Mouse (Mus musculus): Measurements from ENCODE around the gene Pdcd1lg2.

Pdcd1lg2 gene

GRCm38 (mm10) chr19:29418661-29419115 is 8.0 kb downstream of the Pdcd1lg2 start:
- DNase-seq (ENCODE audit: low spot score): no peak

DNA sequence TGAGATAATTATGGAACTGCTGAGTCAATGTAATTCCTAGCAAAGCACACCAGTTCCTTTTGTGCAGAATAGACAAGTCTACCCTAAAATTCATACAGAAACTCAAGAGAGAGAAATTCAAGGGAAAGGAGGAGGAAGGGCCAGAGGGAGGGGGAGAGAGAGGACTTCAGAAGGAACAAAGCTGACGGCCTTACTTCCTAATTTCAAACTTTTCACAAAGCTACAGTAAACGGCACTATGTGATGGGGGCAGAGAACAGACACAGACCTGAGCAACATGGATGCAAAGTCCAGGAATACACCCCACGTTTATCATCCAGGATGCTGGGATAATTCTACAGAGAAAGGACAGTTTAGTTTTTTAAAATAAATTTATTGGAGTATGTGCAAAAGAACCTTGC is 8.8 kb downstream of the Pdcd1lg2 start:
- no peak for DNase-seq (ENCODE audit: low spot score)

DNA sequence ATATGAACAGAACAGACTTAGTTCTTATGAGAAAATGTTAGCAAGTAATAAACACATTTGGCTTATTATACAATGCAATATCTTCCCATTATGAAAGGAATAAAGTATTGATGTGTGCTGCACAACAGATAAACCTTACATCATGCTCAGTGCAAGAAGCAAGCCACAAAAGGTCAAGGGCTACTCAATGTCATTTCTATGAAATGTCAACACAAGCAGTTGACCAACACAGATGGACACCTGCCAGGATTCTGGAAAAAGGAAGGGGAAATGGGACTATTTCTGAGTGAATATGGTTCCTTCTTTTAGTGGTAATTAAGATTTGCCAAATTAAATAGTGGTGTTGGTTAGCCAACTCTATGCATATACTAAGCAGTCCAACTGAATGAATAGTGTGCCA is 9.2 kb downstream of the Pdcd1lg2 start:
- no peak for DNase-seq (ENCODE audit: low spot score)

DNA sequence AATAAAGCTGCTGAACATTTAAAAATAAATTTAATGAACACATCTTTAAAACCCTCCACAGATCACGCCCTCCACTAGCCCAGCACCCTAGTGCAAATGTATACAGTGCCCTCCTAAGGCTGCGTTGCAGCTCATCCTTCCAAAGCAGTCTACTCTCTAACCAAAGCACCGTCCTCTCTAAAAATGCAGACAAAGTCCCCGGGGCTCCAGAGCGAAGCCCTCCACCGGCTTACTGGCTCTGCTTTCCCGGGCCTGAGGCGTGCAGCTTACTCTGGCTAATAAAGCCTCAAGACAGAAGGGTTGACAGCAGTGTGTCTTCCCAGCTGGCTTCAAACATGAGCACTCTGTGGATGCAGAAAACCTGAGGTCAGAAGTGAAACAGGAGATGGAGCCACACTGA is 9.7 kb downstream of the Pdcd1lg2 start:
- DNase-seq (ENCODE audit: low spot score): no peak

- DNase-seq (ENCODE audit: low spot score): no peak
Observed at GRCm38 (mm10) chr19:29422013-29422645, 11.4 kb downstream of the Pdcd1lg2 start.

DNA sequence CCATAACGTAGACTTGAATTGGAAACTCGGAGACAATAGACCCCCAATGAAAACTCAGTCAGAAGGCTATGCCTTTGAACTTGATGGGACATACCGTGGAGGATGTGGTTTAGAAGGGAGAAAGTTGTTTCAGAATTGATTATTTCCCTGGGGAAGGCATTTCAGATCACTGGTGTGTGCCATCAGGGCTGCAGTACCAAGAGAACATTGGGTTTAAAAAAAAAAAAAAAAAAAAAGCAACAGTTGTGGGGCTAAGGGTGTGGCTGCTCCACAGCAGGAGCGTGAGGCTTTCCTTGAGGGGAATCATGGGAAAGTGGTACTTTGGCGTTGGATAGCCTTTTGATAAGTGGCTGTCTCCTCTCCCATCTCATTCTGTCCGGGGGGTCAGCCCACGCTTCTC is 12.1 kb downstream of the Pdcd1lg2 start:
- no peak for DNase-seq (ENCODE audit: low spot score)

GRCm38 (mm10) chr19:29430516-29430915 is 19.8 kb downstream of the Pdcd1lg2 start:
- DNase-seq (ENCODE audit: low spot score): no peak

GRCm38 (mm10) chr19:29430953-29431352 is 20.2 kb downstream of the Pdcd1lg2 start:
- no peak for DNase-seq (ENCODE audit: low spot score)

DNA sequence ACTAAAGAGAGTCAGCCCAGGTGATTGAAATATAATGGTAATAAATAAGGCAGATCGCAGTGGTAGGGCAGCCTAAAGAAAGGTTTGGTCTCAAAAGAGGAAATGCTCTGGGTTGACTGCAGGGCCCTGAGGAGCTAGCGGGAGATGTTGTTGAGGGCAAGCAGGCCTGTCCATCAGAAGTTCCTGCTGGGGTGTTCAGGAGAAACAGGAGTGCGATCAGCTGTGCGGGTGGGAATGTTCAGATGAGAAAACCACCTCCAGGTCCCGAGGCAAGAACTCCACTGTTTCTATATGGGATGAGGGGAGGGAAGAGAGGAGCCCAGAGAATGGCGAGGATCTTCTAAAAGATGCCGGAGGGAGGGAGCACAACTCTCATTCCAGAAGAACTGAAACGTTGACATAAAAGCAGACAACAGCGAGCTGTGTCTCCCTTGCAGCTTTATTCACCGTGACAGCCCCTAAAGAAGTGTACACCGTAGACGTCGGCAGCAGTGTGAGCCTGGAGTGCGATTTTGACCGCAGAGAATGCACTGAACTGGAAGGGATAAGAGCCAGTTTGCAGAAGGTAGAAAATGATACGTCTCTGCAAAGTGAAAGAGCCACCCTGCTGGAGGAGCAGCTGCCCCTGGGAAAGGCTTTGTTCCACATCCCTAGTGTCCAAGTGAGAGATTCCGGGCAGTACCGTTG is 26.2 kb downstream of the Pdcd1lg2 start:
- no peak for DNase-seq (ENCODE audit: low spot score)

DNA sequence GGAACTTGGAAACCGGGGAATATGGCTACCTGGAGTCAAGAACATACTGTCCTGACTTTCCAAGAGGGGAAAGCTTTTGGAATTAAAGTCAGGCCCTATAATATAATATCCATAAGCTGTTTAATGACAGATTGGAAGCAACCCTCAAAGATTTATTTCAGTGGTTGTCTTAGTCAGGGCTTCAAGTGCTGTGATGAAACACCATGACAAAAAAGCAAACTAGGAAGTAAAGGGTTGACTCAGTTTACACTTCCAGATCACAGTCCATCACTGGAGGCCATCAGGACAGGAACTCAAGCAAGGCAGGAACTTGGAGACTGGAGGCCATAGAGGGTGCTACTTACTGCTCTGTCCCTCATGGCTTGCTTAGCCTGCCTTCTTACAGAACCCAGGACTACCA is 27.1 kb downstream of the Pdcd1lg2 start:
- no peak for DNase-seq (ENCODE audit: low spot score)

DNA sequence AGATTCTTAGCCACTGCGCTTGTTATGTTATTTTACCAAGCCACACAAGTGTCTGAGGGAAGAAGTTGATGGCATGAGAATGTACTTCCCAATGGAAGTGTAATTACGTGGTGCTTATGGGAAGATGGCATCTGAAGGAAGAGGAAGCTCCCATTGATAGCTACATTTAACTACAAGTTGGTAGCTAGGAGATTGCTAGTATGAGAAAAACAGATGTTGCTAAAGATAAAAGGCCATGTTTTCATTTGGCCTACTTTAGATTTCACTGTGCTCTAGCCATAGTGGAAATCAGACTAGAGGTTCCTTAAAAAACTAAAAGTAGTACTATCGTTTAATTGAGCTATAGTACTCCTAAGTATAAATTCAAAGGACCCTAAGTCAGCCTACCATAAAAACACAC is 28.5 kb downstream of the Pdcd1lg2 start:
- DNase-seq (ENCODE audit: low spot score): no peak

GRCm38 (mm10) chr19:29442492-29442891 is 31.8 kb downstream of the Pdcd1lg2 start:
- DNase-seq (ENCODE audit: low spot score): no peak

DNA sequence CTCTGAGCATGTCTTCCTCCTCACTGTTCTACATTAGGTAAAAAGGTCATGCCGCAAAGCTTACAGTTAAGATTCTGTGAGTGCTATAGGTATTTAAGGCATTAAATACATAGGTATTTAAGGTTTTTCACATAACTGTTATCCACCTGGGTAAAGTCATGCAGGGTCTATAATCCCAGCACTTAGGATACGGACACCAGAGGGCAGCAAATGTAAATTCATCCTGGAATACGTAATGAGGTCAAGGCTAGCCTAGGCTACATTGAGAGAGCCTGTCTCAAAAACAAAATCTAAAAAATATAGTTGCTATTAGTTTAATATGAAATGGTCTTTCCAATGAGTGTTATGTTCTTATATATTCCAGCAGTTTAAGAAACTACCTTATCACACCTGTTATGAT is 33.6 kb downstream of the Pdcd1lg2 start:
- DNase-seq (ENCODE audit: low spot score): no peak

- DNase-seq (ENCODE audit: low spot score): no peak
Observed at GRCm38 (mm10) chr19:29448373-29448772, 37.7 kb downstream of the Pdcd1lg2 start.

GRCm38 (mm10) chr19:29450376-29450775 is 39.7 kb downstream of the Pdcd1lg2 start:
- DNase-seq (ENCODE audit: low spot score): no peak

DNA sequence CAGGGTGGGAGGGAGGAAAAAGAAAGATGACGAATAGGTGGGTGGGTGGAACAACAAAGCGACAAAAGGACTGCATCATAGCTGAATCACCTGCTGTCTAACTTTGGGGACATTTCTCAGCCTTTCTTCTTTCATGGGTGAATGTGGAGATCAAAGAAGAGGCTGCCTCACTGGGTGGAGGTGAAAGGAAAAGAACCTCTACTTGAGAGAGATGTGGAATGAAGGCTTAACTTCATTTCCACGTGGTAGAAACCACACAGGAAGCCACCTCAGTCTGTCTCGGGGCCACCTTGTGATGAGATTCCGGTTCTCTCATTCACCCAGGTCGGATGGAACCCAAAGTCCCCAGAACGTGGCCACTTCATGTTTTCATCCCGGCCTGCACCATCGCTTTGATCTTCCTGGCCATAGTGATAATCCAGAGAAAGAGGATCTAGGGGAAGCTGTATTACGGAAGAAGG is 43.5 kb downstream of the Pdcd1lg2 start:
- no peak for DNase-seq (ENCODE audit: low spot score)

DNA sequence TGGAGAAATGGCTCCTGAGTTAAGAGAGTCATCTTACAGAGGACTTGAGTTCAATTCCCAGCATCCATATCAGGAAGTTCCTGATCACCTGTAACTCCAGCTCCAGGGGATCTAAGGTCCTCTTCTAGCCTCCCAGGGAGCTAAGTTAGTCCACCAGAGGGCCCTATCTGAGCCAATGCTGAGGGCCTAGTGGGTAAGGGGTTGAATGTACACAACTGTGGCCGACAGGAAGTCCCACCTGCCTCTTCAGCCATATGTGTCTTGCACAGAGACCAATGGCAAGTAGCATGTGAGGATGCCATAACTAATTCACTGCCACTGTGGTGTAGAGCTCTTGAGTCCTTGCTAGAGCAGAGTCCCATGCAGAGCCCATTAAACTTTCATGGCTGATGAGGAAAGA is 44.4 kb downstream of the Pdcd1lg2 start:
- DNase-seq (ENCODE audit: low spot score): no peak

DNA sequence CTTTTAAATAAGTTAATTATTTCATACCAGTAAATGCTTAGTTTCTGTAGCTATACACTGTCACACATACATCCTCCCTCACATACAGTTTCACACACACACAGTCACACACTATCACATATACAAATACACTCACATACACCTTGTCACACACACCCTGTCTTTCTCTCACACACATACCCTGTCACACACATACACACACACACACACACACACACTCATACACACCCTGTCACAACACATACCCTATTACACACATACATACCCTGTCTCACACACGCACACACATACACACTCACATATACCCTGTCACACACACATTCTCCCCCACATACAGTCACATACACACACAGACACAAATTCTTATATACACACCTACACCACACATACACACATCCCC is 47.3 kb downstream of the Pdcd1lg2 start:
- DNase-seq (ENCODE audit: low spot score): no peak

GRCm38 (mm10) chr19:29462462-29462861 is 51.7 kb downstream of the Pdcd1lg2 start:
- no peak for DNase-seq (ENCODE audit: low spot score)

DNA sequence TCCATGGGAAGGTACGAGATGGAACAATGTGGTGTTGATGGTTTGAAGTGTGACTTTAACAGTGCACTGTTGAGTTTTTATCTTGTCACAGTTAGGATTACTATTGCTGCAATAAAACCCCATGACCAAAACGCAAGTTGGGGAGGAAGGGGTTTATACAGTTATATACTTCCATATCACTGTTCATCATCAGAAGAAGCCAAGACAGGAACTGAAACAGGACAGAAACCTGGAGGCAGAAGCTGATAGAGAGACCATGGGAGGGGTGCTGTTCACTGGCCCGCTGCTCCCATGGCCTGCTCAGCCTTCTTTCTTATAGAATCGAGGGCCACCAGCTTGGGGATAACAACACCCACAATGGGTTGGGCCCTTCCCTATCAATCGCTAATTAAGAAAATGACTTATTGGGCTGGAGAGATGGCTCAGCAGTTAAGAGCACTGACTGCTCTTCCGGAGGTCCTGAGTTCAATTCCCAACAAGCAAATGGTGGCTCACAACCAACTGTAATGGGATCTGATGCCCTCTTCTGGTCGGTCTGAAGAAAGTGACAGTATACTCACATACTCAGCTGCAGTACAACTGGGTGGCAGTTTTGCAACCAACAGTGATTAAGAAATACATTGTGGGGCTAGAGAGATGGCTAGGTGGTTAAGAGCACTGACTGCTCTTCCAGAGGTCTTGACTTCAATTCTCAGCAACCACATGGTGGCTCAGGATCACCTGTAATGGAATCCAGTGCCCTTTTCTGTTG is 53.1 kb downstream of the Pdcd1lg2 start:
- no peak for DNase-seq (ENCODE audit: low spot score)

GRCm38 (mm10) chr19:29466819-29467218 is 56.1 kb downstream of the Pdcd1lg2 start:
- DNase-seq (ENCODE audit: low spot score): no peak

DNA sequence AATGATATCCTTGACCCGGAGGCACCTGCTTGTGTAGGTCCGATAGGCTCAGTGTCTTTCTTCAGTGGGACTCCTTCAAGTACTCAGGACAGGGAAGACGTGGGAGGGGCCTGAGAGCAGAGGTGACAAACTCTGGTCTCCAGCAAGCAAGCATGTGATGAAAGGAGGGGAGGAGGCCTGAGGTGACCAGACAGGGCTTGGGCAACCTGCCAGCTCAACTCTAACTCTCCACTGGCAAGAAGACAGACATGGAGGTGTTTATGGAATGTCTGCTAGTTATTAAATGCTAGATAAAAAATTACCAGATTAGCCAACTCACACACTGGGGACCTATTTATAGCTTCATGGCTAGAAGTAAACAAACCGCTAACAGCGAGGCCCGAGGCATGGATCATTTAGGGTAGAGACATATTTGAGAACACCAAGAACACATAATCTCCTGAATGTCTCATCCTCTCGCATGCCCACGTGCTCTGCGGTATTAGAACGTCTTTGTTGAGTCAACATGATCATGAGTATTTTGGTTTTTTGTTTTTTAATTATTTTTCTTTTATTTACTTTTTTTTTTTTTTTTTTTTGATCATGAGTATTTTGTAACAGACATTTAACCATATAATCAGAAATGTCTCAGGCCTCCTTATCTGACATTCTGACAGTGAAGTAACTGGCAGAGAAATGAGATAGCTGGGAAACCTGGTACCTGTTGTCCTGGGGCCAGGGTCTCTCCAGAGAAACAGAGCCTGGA is 58.4 kb downstream of the Pdcd1lg2 start:
- no peak for DNase-seq (ENCODE audit: low spot score)

Data from urinary bladder, postnatal 10 days (tissue).